ENCODE assay signal across 8 mouse cellular contexts in genomic region chr5:77094510-77095491, GRCm38 (mm10). TPM values are rescaled to one million over a fixed set of nuclear protein-coding genes. Genes with fewer than 3 reads are reported as not detected.
DNase-seq lines count a peak whose midpoint lies in the region; ATAC-seq and TF ChIP-seq lines count a peak whose summit lies in the region.

No protein-coding gene starts in this region.

- peak; percentile 84 for ATAC-seq in hindbrain, embryonic 14.5 days (ENCODE audit: low FRiP score)

- no peaks in the 10 kb centered on the region for H3K79me2 ChIP-seq in macrophage (ENCODE audit: inconsistent target)

- peaks cover 1% of the 10 kb centered on the region for H3K4me1 ChIP-seq in hindbrain, embryonic 14.5 days (replicated peaks; ENCODE audit: control insufficient read depth, insufficient read depth, low read length)

- peak overlapping the region; percentile 47 for H3K4me3 ChIP-seq in hindbrain, embryonic 14.5 days (replicated peaks; ENCODE audit: low read length)
- peak overlapping the region; percentile 63 for H3K4me3 ChIP-seq in left cerebral cortex, adult 2 months
- H3K4me3 ChIP-seq in macrophage (ENCODE audit: inconsistent target) = peak overlapping the region; percentile 38

- DNase-seq in R1 (ENCODE audit: low read depth, low spot score) = peak; percentile 55
- peak; percentile 61 to 75 for DNase-seq in cerebellum, postnatal 25 days
- DNase-seq in gastrocnemius, adult 18-20 months (ENCODE audit: low spot score) = peak; percentile 58
- DNase-seq in hindbrain, embryonic 14.5 days (ENCODE audit: low spot score) = peak; percentile 59
- peak; percentile 57 to 59 for DNase-seq in left cerebral cortex, adult 2 months (ENCODE audit: extremely low spot score in 1 of 2, low spot score in 2 of 2)
- peak; percentile 82 for DNase-seq in retina, postnatal 1 day
- DNase-seq in urinary bladder, adult 18-20 months (ENCODE audit: low spot score in 2 of 2) = peak; percentile 62 to 67

- under 1% methylated on average over 69 of the region's 69 CpGs for WGBS in hindbrain, embryonic 14.5 days
- WGBS in macrophage (ENCODE audit: missing documents) = 2% methylated on average over 63 of the region's 69 CpGs

- H3K9ac ChIP-seq in hindbrain, embryonic 14.5 days = peak overlapping the region; percentile 62

- no peaks in the 10 kb centered on the region for H3K36me3 ChIP-seq in hindbrain, embryonic 14.5 days (replicated peaks; ENCODE audit: control insufficient read depth, insufficient read depth)
- no peaks in the 10 kb centered on the region for H3K36me3 ChIP-seq in macrophage (ENCODE audit: inconsistent target)

- no peak for TF ChIP-seq CTCF in left cerebral cortex, adult 2 months (IDR thresholded peaks at IDR 0.05)

- intact Hi-C loops in left cerebral cortex, adult 2 months (cut with DNase I) = no loop called here

- H3K4me2 ChIP-seq in hindbrain, embryonic 14.5 days (replicated peaks) = peak overlapping the region; percentile 99

- peak overlapping the region; percentile 64; the same call in 1 of the 2 replicates for H3K27ac ChIP-seq in hindbrain, embryonic 14.5 days
- peak overlapping the region; percentile 32 for H3K27ac ChIP-seq in left cerebral cortex, adult 2 months
- H3K27ac ChIP-seq in macrophage = no peak overlapping the region

- H3K9me3 ChIP-seq in hindbrain, embryonic 14.5 days (ENCODE audit: control insufficient read depth, low read length) = no peaks in the 10 kb centered on the region

- H3K27me3 ChIP-seq in hindbrain, embryonic 14.5 days (ENCODE audit: control insufficient read depth, insufficient read depth, low read length) = peaks cover 15% of the 10 kb centered on the region

RNA-seq across cellular contexts. Expression of gene Hopx, which starts 20.1 kb away (rescaled TPM):
- 1 to 10 TPM; 2.6 to 3.3 TPM for total RNA-seq in gastrocnemius, adult 18-20 months (2021)
- polyA plus RNA-seq in hindbrain, embryonic 14.5 days (2014; fragmentation: Nextera tagmentation; extraction: Ambion mirVana) = 8.4 and 11.3 TPM in 2 replicates
- 10 to 100 TPM; 26.2 to 26.5 TPM for total RNA-seq in left cerebral cortex, adult 2 months (2021)
- 1 to 10 TPM in 3 of 26 experiments, not detected in 23; 1.3 to 4.5 (median 1.5) TPM for total RNA-seq in macrophage (2018; cell fraction: chromatin; rRNA removed)
- total RNA-seq in macrophage (2018; cell fraction: cytosol; rRNA removed) = 1 to 10 TPM in 5 of 26 experiments, under 1 TPM in 20, not detected in 1; 0.21 to 4.2 (median 0.62) TPM
- total RNA-seq in macrophage (2018; cell fraction: nucleus; rRNA removed) = 1 to 10 TPM in 4 of 26 experiments, under 1 TPM in 2, not detected in 20; 0.36 to 4.7 (median 2.1) TPM
- polyA plus RNA-seq in macrophage (2018) = 0.44 to 0.90 TPM (median 0.78 TPM) in 3 replicates

Comparison
In these comparisons a context has a peak if more than half of its experiments do, and no peak if none do; other contexts are left out.
1. RNA of gene Hopx, which starts 20.1 kb away (total RNA-seq): 26.2 to 26.5 TPM in left cerebral cortex, adult 2 months; 2.6 to 3.3 TPM in gastrocnemius, adult 18-20 months; every median in the first group is over 4 times any median in the second.
2. Peak in every context shown above with its lines, with median percentiles within 50 percentile points of each other: DNase-seq and H3K4me3 ChIP-seq.